Mouse (Mus musculus) hindbrain, embryonic 16.5 days (tissue): Measurements from ENCODE around the gene Npy1r. TPM values are rescaled to one million over a fixed set of nuclear protein-coding genes. Genes with fewer than 3 reads are reported as not detected.

ENCODE experiments used
- ATAC-seq: fragments of 200-750 bp; cut with Nextera tagmentation; 2 replicates; pipeline ENCODE4 v1.8.0; 2017; ENCODE audit warnings: moderate TSS enrichment, moderate library complexity
- H3K27ac ChIP-seq: fragments of 300-500 bp; sonication (generic); 2 replicates; pipeline ENCODE4 v1.5.1; 2014; ENCODE audit warnings: low read depth, mild to moderate bottlenecking, control low read depth, low read length, moderate library complexity
- H3K27me3 ChIP-seq: fragments of 300-500 bp; sonication (generic); replicated peaks from 2 replicates; pipeline ENCODE4 v1.6.1; 2014; ENCODE audit warnings: low read length; ENCODE audit not compliant: control insufficient read depth, insufficient read depth
- H3K36me3 ChIP-seq: fragments of 300-500 bp; sonication (generic); 2 replicates; pipeline ENCODE4 v1.6.1; 2014; ENCODE audit warnings: mild to moderate bottlenecking, low read length, moderate library complexity, mixed read lengths; ENCODE audit not compliant: control insufficient read depth, insufficient read depth
- H3K4me1 ChIP-seq: fragments of 300-500 bp; sonication (generic); 2 replicates; pipeline ENCODE4 v1.6.1; 2014; ENCODE audit warnings: low read depth, low read length; ENCODE audit not compliant: control insufficient read depth, insufficient read depth
- H3K4me2 ChIP-seq: fragments of 300-500 bp; sonication (generic); 2 replicates; pipeline ENCODE4 v1.6.1; 2014; ENCODE audit warnings: mild to moderate bottlenecking, low read length, control low read depth, moderate library complexity
- H3K4me3 ChIP-seq: fragments of 300-500 bp; sonication (generic); 2 replicates; pipeline ENCODE4 v1.5.1; 2014; ENCODE audit warnings: mild to moderate bottlenecking, low read length, control low read depth, moderate library complexity
- H3K9ac ChIP-seq: fragments of 300-500 bp; sonication (generic); 2 replicates; pipeline ENCODE4 v1.6.1; 2014; ENCODE audit warnings: low read depth, mild to moderate bottlenecking, control low read depth, low read length, moderate library complexity
- H3K9me3 ChIP-seq: fragments of 300-500 bp; sonication (generic); 2 replicates; pipeline ENCODE4 v1.6.1; 2014; ENCODE audit warnings: mild to moderate bottlenecking, low read length, moderate library complexity; ENCODE audit not compliant: control insufficient read depth
- WGBS: fragments of 180-500 bp; shearing (Covaris S2); extraction: QIAGEN DNeasy Blood & Tissue Kit; methylation state at CpG from one replicate; pipeline ENCODE4 v1.1.7; 2014; 5-methylcytosine and 5-hydroxymethylcytosine counted together
- polyA plus RNA-seq: library from polyadenylated mRNA; unstranded; fragments of >200 nt; fragmentation: Nextera tagmentation; extraction: Ambion mirVana; gene quantifications from 2 replicates; pipeline ENCODE4 v1.2.1, GENCODE M21; 2015

Gene Npy1r
- polyA plus RNA-seq, 1 experiment from 2014 or later = 9.1 TPM

GRCm38 (mm10) chr8:66714324-66714975, 17.5 kb downstream of the Npy1r start:
- Histone ChIP-seq H3K36me3 (no peaks in the 10 kb centered on the region), H3K27me3 (no peaks in the 10 kb centered on the region), H3K9me3 (no peaks in the 10 kb centered on the region), H3K4me2 (no peak overlapping the region), H3K27ac (no peak overlapping the region), H3K4me1 (no peaks in the 10 kb centered on the region), H3K9ac (no peak overlapping the region), H3K4me3 (no peak overlapping the region)
- 84% methylated on average over 7 of the region's 7 CpGs for WGBS
- no peak for ATAC-seq

GRCm38 (mm10) chr8:66722835-66723234, 25.8 kb downstream of the Npy1r start:
- Histone ChIP-seq H3K4me1 (no peaks in the 10 kb centered on the region), H3K4me2 (no peak overlapping the region), H3K27me3 (no peaks in the 10 kb centered on the region), H3K4me3 (no peak overlapping the region), H3K9ac (no peak overlapping the region), H3K36me3 (no peaks in the 10 kb centered on the region), H3K27ac (no peak overlapping the region), H3K9me3 (no peaks in the 10 kb centered on the region)
- ATAC-seq = no peak
- 87% methylated on average over 2 of the region's 2 CpGs for WGBS

GRCm38 (mm10) chr8:66729446-66729845, 32.5 kb downstream of the Npy1r start:
- Histone ChIP-seq H3K36me3 (no peaks in the 10 kb centered on the region), H3K27ac (no peak overlapping the region), H3K4me1 (no peaks in the 10 kb centered on the region), H3K4me2 (no peak overlapping the region), H3K9me3 (no peaks in the 10 kb centered on the region), H3K27me3 (no peaks in the 10 kb centered on the region), H3K9ac (no peak overlapping the region), H3K4me3 (no peak overlapping the region)
- 23% methylated on average over 7 of the region's 7 CpGs for WGBS
- no peak for ATAC-seq

GRCm38 (mm10) chr8:66731957-66732356, 35.0 kb downstream of the Npy1r start:
- no peak overlapping the region for H3K4me2 ChIP-seq
- H3K27ac ChIP-seq = no peak overlapping the region
- no peaks in the 10 kb centered on the region for H3K27me3 ChIP-seq
- no peaks in the 10 kb centered on the region for H3K4me1 ChIP-seq
- no peak for ATAC-seq
- no peak overlapping the region for H3K4me3 ChIP-seq
- no peaks in the 10 kb centered on the region for H3K36me3 ChIP-seq
- 47% methylated on average over 5 of the region's 5 CpGs for WGBS
- H3K9ac ChIP-seq = no peak overlapping the region
- H3K9me3 ChIP-seq = no peaks in the 10 kb centered on the region

GRCm38 (mm10) chr8:66742359-66742758, 45.4 kb downstream of the Npy1r start:
- no peak for ATAC-seq
- Histone ChIP-seq H3K27me3 (no peaks in the 10 kb centered on the region), H3K36me3 (no peaks in the 10 kb centered on the region), H3K27ac (no peak overlapping the region), H3K9ac (no peak overlapping the region), H3K9me3 (no peaks in the 10 kb centered on the region), H3K4me1 (no peaks in the 10 kb centered on the region), H3K4me2 (no peak overlapping the region), H3K4me3 (no peak overlapping the region)
- 80% methylated on average over 1 of the region's 1 CpGs for WGBS

- Histone ChIP-seq H3K27ac (no peak overlapping the region), H3K4me1 (no peaks in the 10 kb centered on the region), H3K4me3 (no peak overlapping the region), H3K9ac (no peak overlapping the region), H3K4me2 (no peak overlapping the region), H3K9me3 (no peaks in the 10 kb centered on the region), H3K36me3 (no peaks in the 10 kb centered on the region), H3K27me3 (no peaks in the 10 kb centered on the region)
- WGBS = 89% methylated on average over 3 of the region's 3 CpGs
- ATAC-seq = no peak
Observed at GRCm38 (mm10) chr8:66745612-66746011, 48.6 kb downstream of the Npy1r start.

- Histone ChIP-seq H3K9me3 (no peaks in the 10 kb centered on the region), H3K27ac (no peak overlapping the region), H3K27me3 (no peaks in the 10 kb centered on the region), H3K4me1 (no peaks in the 10 kb centered on the region), H3K4me3 (no peak overlapping the region), H3K4me2 (no peak overlapping the region), H3K9ac (no peak overlapping the region), H3K36me3 (no peaks in the 10 kb centered on the region)
- ATAC-seq = no peak
- 67% methylated on average over 2 of the region's 2 CpGs for WGBS
Observed at GRCm38 (mm10) chr8:66751621-66752020, 54.6 kb downstream of the Npy1r start.

GRCm38 (mm10) chr8:66756161-66756560, 59.2 kb downstream of the Npy1r start:
- Histone ChIP-seq H3K27me3 (no peaks in the 10 kb centered on the region), H3K9ac (no peak overlapping the region), H3K4me2 (no peak overlapping the region), H3K4me3 (no peak overlapping the region), H3K9me3 (no peaks in the 10 kb centered on the region), H3K4me1 (no peaks in the 10 kb centered on the region), H3K36me3 (no peaks in the 10 kb centered on the region), H3K27ac (no peak overlapping the region)
- 94% methylated on average over 2 of the region's 2 CpGs for WGBS
- ATAC-seq = no peak
